Mouse (Mus musculus) megakaryocyte, adult 5-6 weeks (primary cell): ENCODE measurements at regions not wholly inside any gene's neighbourhood (a gene's known extent, or its start where the extent isn't known, plus 50 kb on each side); places are given as distances from the start of the nearest gene placed in this dataset.

Experiments used
- ATAC-seq: 2 replicates; pipeline ENCODE4 v1.8.0; 2016; ENCODE audit warnings: mild to moderate bottlenecking, inconsistent platforms; ENCODE audit not compliant: poor library complexity, severe bottlenecking

GRCm38 (mm10) chr12:38928786-38929351 is 149.7 kb downstream of the Etv1 start:
- ATAC-seq = peak; percentile 88

GRCm38 (mm10) chr12:38929644-38930043 is 150.5 kb downstream of the Etv1 start:
- ATAC-seq = no peak

- ATAC-seq = peak; percentile 65
Observed at GRCm38 (mm10) chr12:38931769-38932168, 152.6 kb downstream of the Etv1 start.

GRCm38 (mm10) chr12:38959605-38960004 is 180.4 kb downstream of the Etv1 start:
- no peak for ATAC-seq

GRCm38 (mm10) chr12:38962302-38962701 is 183.1 kb downstream of the Etv1 start:
- ATAC-seq = no peak

GRCm38 (mm10) chr12:38970347-38970746 is 191.2 kb downstream of the Etv1 start:
- ATAC-seq = 0 out of 2 replicates have a peak, but pooled peaks have one; percentile 12

- ATAC-seq = no peak
Observed at GRCm38 (mm10) chr12:38972205-38972604, 193.0 kb downstream of the Etv1 start.

GRCm38 (mm10) chr12:38975508-38975907 is 196.3 kb downstream of the Etv1 start:
- ATAC-seq = no peak

- no peak for ATAC-seq
Observed at GRCm38 (mm10) chr12:38982423-38982822, 203.2 kb downstream of the Etv1 start.

GRCm38 (mm10) chr12:38985909-38986308 is 206.7 kb downstream of the Etv1 start:
- ATAC-seq = no peak

- no peak for ATAC-seq
Observed at GRCm38 (mm10) chr12:38986346-38986745, 207.2 kb downstream of the Etv1 start.

GRCm38 (mm10) chr12:38987277-38987676 is 208.1 kb downstream of the Etv1 start:
- no peak for ATAC-seq

GRCm38 (mm10) chr12:38987819-38988218 is 208.6 kb downstream of the Etv1 start:
- ATAC-seq = no peak

- no peak for ATAC-seq
Observed at GRCm38 (mm10) chr12:39027179-39027578, 248.0 kb downstream of the Etv1 start.

GRCm38 (mm10) chr12:39027948-39028347 is 248.8 kb downstream of the Etv1 start:
- no peak for ATAC-seq

- no peak for ATAC-seq
Observed at GRCm38 (mm10) chr12:39033982-39034381, 254.8 kb downstream of the Etv1 start.

- no peak for ATAC-seq
Observed at GRCm38 (mm10) chr12:39036466-39037037, 257.4 kb downstream of the Etv1 start.

GRCm38 (mm10) chr12:39038077-39038476 is 258.9 kb downstream of the Etv1 start:
- ATAC-seq = no peak

GRCm38 (mm10) chr12:39038656-39039055 is 259.5 kb downstream of the Etv1 start:
- no peak for ATAC-seq

- ATAC-seq = no peak
Observed at GRCm38 (mm10) chr12:39047126-39047525, 267.9 kb downstream of the Etv1 start.

- no peak for ATAC-seq
Observed at GRCm38 (mm10) chr12:39048441-39048840, 269.3 kb downstream of the Etv1 start.

GRCm38 (mm10) chr12:39048958-39049357 is 269.8 kb downstream of the Etv1 start:
- ATAC-seq = no peak
